Mouse (Mus musculus) liver, embryonic 15.5 days (tissue): ENCODE data around the gene Pkdrej. TPM values are rescaled to one million over a fixed set of nuclear protein-coding genes. Genes with fewer than 3 reads are reported as not detected.
"Not testable (repeated sequence)": the region's sequence is repeated elsewhere in the genome, so short reads cannot be mapped to it uniquely, and the experiment has no call there.

Source experiments
- ATAC-seq: fragments of 200-750 bp; cut with Nextera tagmentation; 2 replicates; pipeline ENCODE4 v1.8.0; 2017; ENCODE audit warnings: moderate number of reproducible peaks, mild to moderate bottlenecking, moderate library complexity; ENCODE audit not compliant: insufficient read depth
- H3K27ac ChIP-seq: fragments of 300-500 bp; sonication (generic); replicated peaks from 2 replicates; pipeline ENCODE4 v1.5.1; 2015; ENCODE audit warnings: mild to moderate bottlenecking, inconsistent platforms
- H3K27me3 ChIP-seq: fragments of 300-500 bp; sonication (generic); 2 replicates; pipeline ENCODE4 v1.6.1; 2015; ENCODE audit warnings: mild to moderate bottlenecking, inconsistent platforms
- H3K36me3 ChIP-seq: fragments of 300-500 bp; sonication (generic); replicated peaks from 2 replicates; pipeline ENCODE4 v1.6.1; 2015; ENCODE audit warnings: moderate library complexity, mild to moderate bottlenecking, inconsistent platforms
- H3K4me1 ChIP-seq: fragments of 300-500 bp; sonication (generic); replicated peaks from 2 replicates; pipeline ENCODE4 v1.6.1; 2015; ENCODE audit warnings: inconsistent platforms
- H3K4me2 ChIP-seq: fragments of 300-500 bp; sonication (generic); 2 replicates; pipeline ENCODE4 v1.6.1; 2015; ENCODE audit warnings: moderate library complexity, mild to moderate bottlenecking, inconsistent platforms
- H3K4me3 ChIP-seq: fragments of 300-500 bp; sonication (generic); replicated peaks from 2 replicates; pipeline ENCODE4 v1.5.1; 2015; ENCODE audit warnings: mild to moderate bottlenecking, inconsistent platforms
- H3K9ac ChIP-seq: fragments of 300-500 bp; sonication (generic); 2 replicates; pipeline ENCODE4 v1.6.1; 2015; ENCODE audit warnings: moderate library complexity, mild to moderate bottlenecking, inconsistent platforms
- H3K9me3 ChIP-seq: fragments of 300-500 bp; sonication (generic); replicated peaks from 2 replicates; pipeline ENCODE4 v1.6.1; 2016; ENCODE audit warnings: inconsistent platforms
- WGBS: fragments of 180-500 bp; shearing (Covaris S2); methylation state at CpG from one replicate; pipeline ENCODE4 v1.1.7; 2015; ENCODE audit warnings: mixed read lengths; ENCODE audit not compliant: insufficient replicate concordance; 5-methylcytosine and 5-hydroxymethylcytosine counted together
- polyA plus RNA-seq: library from polyadenylated mRNA; unstranded; fragments of >200 nt; fragmentation: Nextera tagmentation; extraction: Ambion mirVana; gene quantifications from 2 replicates; pipeline ENCODE4 v1.2.1, GENCODE M21; 2015

The Pkdrej gene
- polyA plus RNA-seq, 1 experiment from 2014 or later = 0.08 TPM

DNA sequence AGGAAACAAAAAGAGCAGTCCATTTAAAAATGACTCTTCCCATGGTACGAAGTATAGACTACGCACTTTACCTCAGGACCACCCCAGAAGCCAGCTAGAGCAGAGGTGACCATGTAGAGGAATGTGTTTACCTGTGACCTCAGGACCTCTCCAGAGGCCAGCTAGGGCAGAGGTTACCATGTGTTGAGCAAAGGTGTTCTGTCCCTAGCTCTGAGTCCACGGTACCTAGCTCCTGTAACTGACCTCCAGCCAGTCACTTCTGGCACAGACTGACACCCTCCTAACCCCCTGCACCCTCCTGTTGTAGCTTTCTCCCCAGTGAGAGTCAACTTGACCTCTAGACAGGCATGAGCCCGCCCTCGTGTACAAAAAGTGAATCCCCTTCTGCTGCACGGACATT, 34.1 kb downstream of the Pkdrej start:
- 60% methylated on average over 6 of the region's 6 CpGs for WGBS
- Histone ChIP-seq H3K36me3 (0 out of 2 replicates have a peak, but pooled peaks cover 5% of the 10 kb centered on the region), H3K4me3 (no peak overlapping the region), H3K27me3 (no peaks in the 10 kb centered on the region), H3K9me3 (no peaks in the 10 kb centered on the region), H3K9ac (no peak overlapping the region), H3K4me1 (peaks cover 6% of the 10 kb centered on the region; the same call in 1 of the 2 replicates), H3K27ac (peak overlapping the region; percentile 68; the same call in 1 of the 2 replicates), H3K4me2 (no peak overlapping the region)
- ATAC-seq = peak; percentile 88

DNA sequence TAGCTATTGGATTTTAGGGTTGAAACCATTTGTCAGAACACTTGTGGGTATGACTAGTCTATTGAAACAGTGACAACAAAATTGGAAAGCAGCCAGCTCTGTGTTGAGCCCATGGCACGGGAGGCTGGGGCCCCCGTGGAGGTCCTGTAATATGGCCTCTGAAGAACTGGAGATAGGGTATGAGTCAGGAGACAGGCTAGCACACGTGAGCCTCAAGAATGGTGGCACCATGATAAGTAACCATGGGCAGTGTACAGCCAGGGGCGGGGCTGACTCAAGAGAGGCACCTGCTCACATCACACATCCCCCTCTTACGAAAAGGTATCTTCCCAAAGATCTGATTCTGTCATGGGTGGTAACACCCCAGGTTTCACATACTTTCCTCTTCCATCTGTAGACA, 34.8 kb downstream of the Pkdrej start:
- peaks cover 6% of the 10 kb centered on the region; the same call in 1 of the 2 replicates for H3K4me1 ChIP-seq
- H3K4me3 ChIP-seq = no peak overlapping the region
- H3K9me3 ChIP-seq = no peaks in the 10 kb centered on the region
- 0 out of 2 replicates have a peak, but pooled peaks cover 5% of the 10 kb centered on the region for H3K36me3 ChIP-seq
- no peak overlapping the region for H3K4me2 ChIP-seq
- no peaks in the 10 kb centered on the region for H3K27me3 ChIP-seq
- ATAC-seq = no peak
- WGBS = 41% methylated on average over 5 of the region's 5 CpGs
- H3K27ac ChIP-seq = peak overlapping the region; percentile 68; the same call in 1 of the 2 replicates
- H3K9ac ChIP-seq = no peak overlapping the region

DNA sequence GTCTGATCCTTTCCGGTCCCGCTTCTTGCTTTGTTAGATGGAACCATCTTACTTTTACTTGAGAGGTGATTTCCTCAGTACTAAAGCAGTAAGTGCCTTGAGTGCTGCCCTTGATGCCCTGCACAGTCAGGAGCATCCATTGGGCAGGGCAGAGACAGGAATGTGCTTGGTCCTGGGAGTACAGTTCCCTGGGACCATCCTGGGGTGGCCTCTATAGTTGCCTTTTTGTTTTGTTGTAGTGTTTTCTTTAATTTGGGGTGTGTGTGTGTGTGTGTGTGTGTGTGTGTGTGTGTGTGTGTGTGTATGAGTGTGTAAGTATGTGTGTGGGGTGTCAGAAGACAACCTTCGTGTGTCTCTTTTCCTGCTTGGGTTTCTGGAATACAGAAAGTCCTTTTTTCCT, 37.2 kb downstream of the Pkdrej start:
- no peak for ATAC-seq
- Histone ChIP-seq H3K4me3 (no peak overlapping the region), H3K9me3 (no peaks in the 10 kb centered on the region), H3K36me3 (no peaks in the 10 kb centered on the region), H3K27ac (no peak overlapping the region), H3K4me2 (no peak overlapping the region), H3K9ac (no peak overlapping the region), H3K4me1 (peaks cover 6% of the 10 kb centered on the region; the same call in 1 of the 2 replicates), H3K27me3 (no peaks in the 10 kb centered on the region)
- 59% methylated on average over 3 of the region's 3 CpGs for WGBS

DNA sequence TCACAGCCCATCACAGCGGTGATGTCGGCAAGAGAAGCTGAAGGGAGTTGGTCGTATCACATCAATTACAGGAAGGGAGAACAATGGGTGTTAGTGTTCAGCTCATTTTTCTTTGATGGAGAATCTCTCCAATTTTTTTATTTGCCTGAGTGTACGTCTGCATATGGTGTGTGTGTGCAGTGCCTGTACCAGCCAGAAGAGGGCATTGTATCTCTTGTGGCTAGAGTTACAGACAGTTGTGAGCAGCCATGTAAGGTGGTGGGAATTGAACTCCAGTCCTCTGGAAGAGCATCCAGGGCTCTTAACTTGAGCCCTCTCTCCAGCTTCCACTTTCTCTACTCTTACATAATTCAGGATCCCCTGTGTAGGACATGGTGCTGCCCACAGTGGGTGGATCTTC, 38.4 kb downstream of the Pkdrej start:
- 73% methylated on average over 4 of the region's 4 CpGs for WGBS
- ATAC-seq = no peak
- Histone ChIP-seq H3K27me3 (no peaks in the 10 kb centered on the region), H3K4me2 (no peak overlapping the region), H3K4me1 (peaks cover 6% of the 10 kb centered on the region; the same call in 1 of the 2 replicates), H3K36me3 (no peaks in the 10 kb centered on the region), H3K27ac (no peak overlapping the region), H3K9me3 (no peaks in the 10 kb centered on the region), H3K9ac (no peak overlapping the region), H3K4me3 (no peak overlapping the region)

DNA sequence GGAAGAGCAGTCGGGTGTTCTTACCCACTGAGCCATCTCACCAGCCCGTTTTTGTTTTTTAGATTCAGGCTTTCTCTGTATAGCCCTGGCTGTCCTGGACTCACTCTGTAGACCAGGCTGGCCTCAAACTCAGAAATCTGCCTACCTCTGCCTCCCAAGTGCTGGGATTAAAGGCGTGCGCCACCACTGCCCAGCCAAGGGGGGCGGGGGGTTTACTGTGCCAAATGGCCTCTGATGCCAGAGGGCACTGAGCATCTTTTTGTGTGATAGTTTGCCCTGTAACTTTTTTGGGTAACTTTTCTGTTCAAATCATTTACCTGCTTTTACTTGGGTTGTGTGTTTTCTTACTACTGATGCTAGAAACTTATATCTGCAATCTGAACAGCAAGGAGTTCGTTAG, 42.6 kb downstream of the Pkdrej start:
- H3K27me3 ChIP-seq, H3K4me3 ChIP-seq, H3K4me2 ChIP-seq, H3K27ac ChIP-seq, H3K9me3 ChIP-seq, H3K9ac ChIP-seq, ATAC-seq, H3K4me1 ChIP-seq, H3K36me3 ChIP-seq: not testable (repeated sequence)
- WGBS = 63% methylated on average over 6 of the region's 6 CpGs

DNA sequence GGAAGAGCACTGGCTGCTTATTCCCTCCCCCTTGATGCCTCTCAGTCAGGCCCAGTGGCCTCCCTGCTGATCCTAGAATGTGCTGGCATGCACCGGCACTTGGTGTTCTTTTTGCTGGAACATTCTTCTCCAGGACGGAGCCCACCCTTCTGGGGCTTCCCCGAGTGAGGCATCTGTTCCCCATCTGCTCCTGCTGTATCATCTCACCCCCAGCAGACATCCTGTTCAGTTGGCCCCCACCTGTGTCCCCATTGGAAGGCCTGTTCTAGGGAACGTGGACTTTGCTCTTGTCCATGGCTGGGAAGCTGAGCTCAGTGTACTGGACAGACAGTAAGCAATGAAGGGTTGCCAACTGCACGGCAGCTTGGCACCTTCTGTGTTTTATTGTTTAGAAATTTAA, 44.8 kb downstream of the Pkdrej start:
- H3K9ac ChIP-seq = no peak overlapping the region
- H3K4me2 ChIP-seq = no peak overlapping the region
- WGBS = 48% methylated on average over 5 of the region's 5 CpGs
- no peaks in the 10 kb centered on the region for H3K27me3 ChIP-seq
- ATAC-seq = peak; percentile 71
- no peaks in the 10 kb centered on the region for H3K9me3 ChIP-seq
- H3K27ac ChIP-seq = peak overlapping the region; percentile 24; the same call in 1 of the 2 replicates
- H3K36me3 ChIP-seq = no peaks in the 10 kb centered on the region
- H3K4me1 ChIP-seq = peaks cover 2% of the 10 kb centered on the region
- no peak overlapping the region for H3K4me3 ChIP-seq

DNA sequence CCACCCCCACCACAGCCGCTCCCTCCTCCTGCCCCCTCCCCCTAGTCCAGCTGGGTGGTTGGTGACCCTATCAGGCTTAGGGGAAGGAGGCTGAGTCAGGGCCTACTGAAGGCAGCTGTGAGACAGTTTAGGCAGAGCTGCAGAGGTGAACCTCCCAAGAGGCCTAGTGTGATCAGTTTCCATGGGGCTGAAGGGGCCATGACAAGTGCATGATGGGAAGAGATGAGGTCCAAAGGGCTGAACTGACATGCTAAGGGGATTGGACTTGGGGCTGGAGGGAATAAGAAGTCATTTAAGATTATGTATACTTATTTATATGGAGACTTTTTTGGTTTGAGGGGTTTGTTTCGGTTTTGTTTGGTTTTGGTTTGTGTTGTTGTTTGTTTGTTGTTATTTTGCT, 45.3 kb downstream of the Pkdrej start:
- no peak for ATAC-seq
- WGBS = 34% methylated on average over 2 of the region's 2 CpGs
- H3K9ac ChIP-seq = no peak overlapping the region

DNA sequence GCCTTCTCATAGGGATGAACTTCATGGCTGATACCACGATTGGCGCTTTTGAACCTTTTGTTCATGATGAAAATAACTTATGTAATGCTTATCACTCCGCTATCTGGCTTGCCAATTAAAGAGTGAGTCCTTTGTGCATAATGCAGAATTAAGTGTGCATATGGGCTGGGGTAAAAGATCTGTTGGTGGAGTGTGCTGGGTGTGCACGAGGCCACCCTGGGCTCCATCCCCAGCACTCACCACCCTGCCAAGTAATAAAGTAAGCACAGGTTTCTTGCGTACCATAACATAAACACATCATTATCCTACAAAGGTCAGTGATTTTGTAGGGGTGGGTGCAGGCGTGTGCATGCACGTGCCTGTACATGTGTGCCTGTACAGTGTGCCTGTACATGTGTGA, 46.5 kb downstream of the Pkdrej start:
- no peaks in the 10 kb centered on the region for H3K36me3 ChIP-seq
- WGBS = 70% methylated on average over 7 of the region's 7 CpGs
- no peak overlapping the region for H3K4me3 ChIP-seq
- H3K4me2 ChIP-seq = no peak overlapping the region
- no peak overlapping the region for H3K9ac ChIP-seq
- H3K9me3 ChIP-seq = no peaks in the 10 kb centered on the region
- peaks cover 2% of the 10 kb centered on the region for H3K4me1 ChIP-seq
- no peak for ATAC-seq
- H3K27me3 ChIP-seq = no peaks in the 10 kb centered on the region
- H3K27ac ChIP-seq = no peak overlapping the region

More for the DNA sequence above, 45.3 kb downstream of the Pkdrej start:
- Histone ChIP-seq H3K9me3 (no peaks in the 10 kb centered on the region), H3K27me3 (no peaks in the 10 kb centered on the region), H3K4me3 (no peak overlapping the region), H3K27ac (peak overlapping the region; percentile 24; the same call in 1 of the 2 replicates), H3K4me1 (peaks cover 2% of the 10 kb centered on the region), H3K4me2 (no peak overlapping the region), H3K36me3 (no peaks in the 10 kb centered on the region)

DNA sequence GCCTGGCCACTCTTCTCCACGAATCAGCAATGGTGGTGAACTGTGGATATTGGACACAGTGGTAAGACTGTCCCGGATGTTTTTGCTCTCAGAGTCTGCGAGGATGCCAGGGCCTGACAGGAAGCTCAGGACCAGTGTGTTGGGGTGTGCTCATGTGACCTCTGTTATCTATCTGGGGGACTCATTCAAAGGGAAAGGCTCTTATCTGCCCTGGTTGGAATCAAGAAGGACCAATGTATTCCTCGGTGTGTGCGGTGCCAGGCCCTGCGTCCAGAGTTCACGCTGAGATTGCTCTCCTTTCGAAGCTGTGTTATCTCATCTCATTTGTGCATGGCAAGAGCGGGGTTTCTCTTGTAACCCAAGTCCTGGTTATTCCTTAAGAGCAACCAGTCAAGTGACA, 47.1 kb downstream of the Pkdrej start:
- no peaks in the 10 kb centered on the region for H3K27me3 ChIP-seq
- H3K27ac ChIP-seq = no peak overlapping the region
- no peak overlapping the region for H3K4me2 ChIP-seq
- H3K9me3 ChIP-seq = no peaks in the 10 kb centered on the region
- no peak for ATAC-seq
- no peak overlapping the region for H3K4me3 ChIP-seq
- WGBS = 63% methylated on average over 9 of the region's 9 CpGs
- peaks cover 2% of the 10 kb centered on the region for H3K4me1 ChIP-seq
- H3K9ac ChIP-seq = no peak overlapping the region
- no peaks in the 10 kb centered on the region for H3K36me3 ChIP-seq

DNA sequence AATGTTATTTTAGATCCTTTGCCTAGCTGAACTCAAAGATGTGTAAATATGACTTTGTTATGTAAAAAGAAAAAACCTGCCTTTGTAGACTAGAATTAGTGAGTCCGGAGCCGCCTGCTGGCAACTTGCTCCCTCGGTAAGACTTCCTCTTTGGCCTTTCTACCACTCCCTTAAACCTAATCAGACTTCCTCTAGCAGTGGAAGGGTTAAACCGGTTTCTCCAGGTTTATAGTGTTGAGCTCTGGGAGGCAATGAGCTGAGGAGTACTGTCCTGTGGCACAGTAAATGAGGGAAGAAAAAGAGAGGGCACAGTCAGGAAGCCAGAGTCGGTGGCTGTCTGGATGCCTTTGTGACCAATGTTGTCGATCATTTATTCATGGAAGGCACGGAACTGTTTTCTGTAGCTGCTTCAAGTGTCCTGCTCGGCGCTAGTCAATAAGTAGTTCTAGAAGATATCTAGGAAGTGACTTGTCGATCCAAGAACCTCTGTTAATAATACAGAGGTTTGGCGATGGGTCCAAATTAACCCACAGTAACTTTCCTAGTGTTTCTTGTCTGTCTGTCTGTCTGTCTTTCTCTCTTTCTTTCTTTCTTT, 49.3 kb downstream of the Pkdrej start:
- Histone ChIP-seq H3K4me3 (0 out of 2 replicates have a peak overlapping the region, but pooled peaks have one; percentile 1), H3K27ac (peak overlapping the region; percentile 64), H3K27me3 (no peaks in the 10 kb centered on the region), H3K4me1 (peaks cover 2% of the 10 kb centered on the region), H3K4me2 (peak overlapping the region; percentile 14), H3K9me3 (no peaks in the 10 kb centered on the region), H3K9ac (no peak overlapping the region), H3K36me3 (no peaks in the 10 kb centered on the region)
- 39% methylated on average over 11 of the region's 11 CpGs for WGBS
- no peak for ATAC-seq

DNA sequence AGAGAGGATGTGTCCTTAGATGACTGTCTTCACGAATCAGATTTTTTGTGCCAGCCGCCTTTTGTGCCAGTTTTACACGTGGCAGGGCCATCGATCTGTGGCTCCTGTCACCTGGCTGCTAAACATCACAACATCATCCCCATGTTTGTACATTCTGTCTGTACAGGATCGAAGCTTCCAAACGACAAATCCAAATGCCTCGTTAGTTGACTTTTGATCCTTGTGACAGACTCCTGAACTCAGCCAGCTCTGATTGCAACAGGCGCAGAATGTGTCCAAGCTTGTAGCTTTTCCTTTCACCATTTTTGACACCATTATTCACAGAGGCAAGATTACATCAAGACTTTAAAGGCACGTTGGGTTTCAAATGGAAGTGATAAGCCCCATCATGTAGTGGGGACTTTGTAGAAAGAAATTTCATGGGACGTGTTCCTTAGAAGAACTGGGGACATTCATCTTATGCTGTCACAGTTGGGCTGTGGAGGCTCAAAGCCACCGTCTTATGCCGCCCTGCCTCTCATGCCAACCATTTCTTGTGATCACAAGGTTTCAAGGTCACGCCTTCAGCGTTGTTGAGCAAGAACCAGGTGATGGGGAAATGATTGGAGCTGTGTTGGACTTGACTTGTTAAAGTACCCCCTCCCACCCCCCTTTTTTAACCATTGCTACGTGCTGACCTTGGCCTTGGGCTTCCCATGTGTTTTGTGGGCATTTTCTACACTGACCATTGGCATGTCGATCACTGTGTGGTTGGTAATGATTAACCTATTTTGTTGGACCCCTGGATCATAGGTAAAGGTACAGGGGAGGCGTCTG, 50.0 kb downstream of the Pkdrej start:
- Histone ChIP-seq H3K36me3 (no peaks in the 10 kb centered on the region), H3K4me1 (peaks cover 2% of the 10 kb centered on the region; the same call in 1 of the 2 replicates), H3K27ac (peak overlapping the region; percentile 76), H3K9ac (no peak overlapping the region), H3K9me3 (no peaks in the 10 kb centered on the region), H3K27me3 (no peaks in the 10 kb centered on the region), H3K4me3 (no peak overlapping the region), H3K4me2 (no peak overlapping the region)
- ATAC-seq = peak; percentile 76
- 54% methylated on average over 17 of the region's 17 CpGs for WGBS
